Mouse (Mus musculus) fat pad, adult 2 months (tissue): ENCODE measurements around the gene Gm17728.
"Not testable (repeated sequence)": the region's sequence is repeated elsewhere in the genome, so short reads cannot be mapped to it uniquely, and the experiment has no call there.

ENCODE experiments used
- DNase-seq: peaks from one replicate; pipeline ENCODE4 v3.0.0-alpha.2; 2011; ENCODE audit warnings: low read depth, low spot score; ENCODE audit errors: extremely low read depth

The Gm17728 gene

DNA sequence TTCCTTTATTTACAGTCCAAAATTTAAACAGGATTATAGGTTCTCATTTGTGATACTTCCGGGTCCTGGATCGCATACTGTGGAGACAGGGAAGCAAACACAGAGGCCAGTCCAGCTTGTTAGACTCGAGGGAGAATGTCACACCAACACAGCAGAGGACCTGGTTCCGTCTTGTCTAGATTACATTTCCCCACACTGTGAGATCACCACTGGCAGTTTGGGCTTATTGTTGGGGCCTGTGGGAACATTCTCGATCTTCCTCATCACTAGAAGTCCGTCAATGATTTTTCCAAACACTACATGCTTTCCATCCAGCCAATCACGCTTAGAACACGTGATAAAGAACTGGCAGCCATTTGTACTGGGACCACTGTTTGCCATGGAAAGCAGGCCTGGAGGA is at the start of gene Gm17728:
Gene Gm17728, plus strand, starts transcription at position 301 of the 400 bp plus-strand sequence.
- not testable (repeated sequence) for DNase-seq

DNA sequence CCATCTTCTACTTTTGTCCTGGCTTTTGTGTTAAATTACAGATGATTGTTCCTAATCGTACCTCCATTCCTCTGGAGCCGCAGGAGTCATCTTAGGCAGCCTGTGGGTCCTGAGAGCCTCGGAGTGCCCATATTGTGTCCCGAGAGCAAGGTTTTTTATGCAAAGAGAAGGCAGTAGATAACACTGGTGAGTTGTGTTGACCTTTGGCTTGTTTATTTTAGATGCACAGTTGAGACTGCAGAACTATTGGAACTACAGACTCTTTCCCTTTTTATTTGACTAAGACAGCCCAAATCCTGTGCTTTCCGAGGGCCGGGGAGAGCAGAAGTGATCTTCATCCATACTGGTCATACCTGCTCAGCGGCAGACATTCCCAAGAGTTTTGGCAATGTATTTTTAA is 24.4 kb upstream of the Gm17728 start:
- DNase-seq = no peak

DNA sequence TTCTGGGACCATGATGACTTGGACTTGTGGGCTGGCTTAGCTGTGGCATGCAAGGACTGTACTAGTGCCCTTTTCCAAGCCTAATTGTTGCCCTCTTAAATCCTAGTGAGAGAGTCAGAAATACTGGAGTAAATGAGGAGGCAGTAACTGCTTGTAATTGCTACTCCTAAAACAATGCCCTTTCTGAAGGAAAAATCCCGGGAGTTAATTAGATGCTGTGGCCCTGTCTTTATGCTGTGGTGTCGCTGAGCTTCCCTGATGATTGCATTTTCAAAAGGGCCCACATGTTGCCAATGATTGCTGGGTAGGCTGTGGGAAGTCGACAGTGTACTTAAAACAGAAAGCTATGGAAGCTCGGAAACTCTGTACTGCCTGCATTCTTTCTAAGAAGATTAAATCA is 23.3 kb upstream of the Gm17728 start:
- DNase-seq = no peak

DNA sequence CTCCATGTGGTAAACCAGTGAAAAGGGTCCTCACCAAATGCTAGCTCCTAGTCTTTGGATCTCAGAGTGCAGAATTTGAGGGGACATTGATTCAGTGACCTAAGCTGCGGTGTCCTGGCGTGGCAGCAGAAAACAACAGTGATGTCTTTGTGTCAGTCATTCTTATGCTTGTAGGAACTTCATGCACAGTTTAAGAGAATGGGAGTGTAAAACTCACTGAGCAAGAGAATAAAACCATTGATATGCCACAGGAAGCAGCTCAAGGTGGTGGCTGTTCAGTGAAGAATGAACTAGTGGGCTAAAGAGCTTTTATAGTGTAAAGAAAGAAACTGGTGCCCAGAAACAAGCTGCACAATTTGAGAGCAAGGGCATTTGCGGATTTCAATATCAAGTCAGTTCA is 17.9 kb upstream of the Gm17728 start:
- no peak for DNase-seq

DNA sequence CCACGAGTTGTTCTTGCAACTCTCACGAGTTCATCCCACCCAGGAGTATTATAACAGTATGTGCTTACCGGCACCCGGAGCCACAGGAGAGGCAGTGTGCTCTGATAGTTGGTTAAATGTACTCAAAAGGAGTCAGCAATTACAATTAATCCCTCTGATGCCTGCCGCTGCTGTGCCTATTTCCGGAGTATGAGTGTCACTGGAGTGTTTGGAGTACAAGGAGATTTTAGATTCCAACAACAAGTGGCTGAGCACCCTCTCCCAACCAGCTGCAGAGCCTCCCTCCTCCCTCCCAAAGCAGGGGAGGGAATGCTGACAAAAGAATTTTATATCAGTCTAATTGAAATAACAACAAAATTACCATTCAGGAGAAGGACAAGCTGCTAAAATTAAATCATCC is 14.2 kb upstream of the Gm17728 start:
- DNase-seq = no peak

DNA sequence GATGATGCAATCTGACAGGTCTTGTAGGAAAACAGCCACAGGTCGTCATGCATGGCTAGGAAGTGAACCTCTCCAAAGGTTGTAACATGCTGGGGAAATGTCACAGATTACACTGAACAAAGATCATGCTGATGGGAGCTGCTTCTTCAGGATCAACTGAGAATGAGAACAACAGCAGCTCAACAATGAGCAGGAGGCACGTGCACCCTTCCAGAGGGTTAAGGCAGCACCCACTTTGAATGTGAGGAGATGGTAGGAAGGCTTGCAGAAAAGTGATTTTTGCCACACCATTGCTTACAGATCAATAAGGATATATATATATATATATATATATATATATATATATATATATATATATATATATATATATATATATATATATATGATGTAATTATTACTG is 2.8 kb upstream of the Gm17728 start:
- no peak for DNase-seq

DNA sequence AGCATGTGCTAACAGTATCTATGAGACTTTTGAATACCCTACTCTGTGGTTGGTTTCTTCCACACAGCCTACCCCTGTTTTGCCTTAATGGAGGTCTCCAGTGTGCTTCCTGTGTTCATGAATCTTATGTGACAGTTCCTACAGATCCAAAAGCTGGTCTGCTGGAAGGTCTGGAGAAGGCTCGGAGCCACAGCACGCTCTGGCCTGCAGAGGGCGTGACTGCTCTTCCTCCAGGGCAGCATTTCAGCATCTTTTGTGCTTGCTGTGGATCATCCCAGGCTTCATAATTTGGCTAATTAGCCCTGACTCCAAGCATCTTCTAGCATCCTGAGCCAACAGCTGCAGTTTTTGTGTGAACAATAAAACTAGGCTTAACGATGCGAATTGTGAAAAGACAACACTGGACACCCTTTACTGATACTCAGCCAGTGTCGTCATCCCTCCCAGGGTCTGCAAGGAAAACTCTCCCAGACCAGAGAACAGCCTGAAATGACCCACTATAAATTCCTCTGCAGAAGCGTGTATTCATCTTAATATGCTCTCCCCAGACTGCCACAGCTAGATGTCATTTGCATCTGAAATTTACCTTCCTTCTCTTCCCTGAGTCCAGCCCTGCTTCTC is 6.6 kb downstream of the Gm17728 start:
- no peak for DNase-seq

DNA sequence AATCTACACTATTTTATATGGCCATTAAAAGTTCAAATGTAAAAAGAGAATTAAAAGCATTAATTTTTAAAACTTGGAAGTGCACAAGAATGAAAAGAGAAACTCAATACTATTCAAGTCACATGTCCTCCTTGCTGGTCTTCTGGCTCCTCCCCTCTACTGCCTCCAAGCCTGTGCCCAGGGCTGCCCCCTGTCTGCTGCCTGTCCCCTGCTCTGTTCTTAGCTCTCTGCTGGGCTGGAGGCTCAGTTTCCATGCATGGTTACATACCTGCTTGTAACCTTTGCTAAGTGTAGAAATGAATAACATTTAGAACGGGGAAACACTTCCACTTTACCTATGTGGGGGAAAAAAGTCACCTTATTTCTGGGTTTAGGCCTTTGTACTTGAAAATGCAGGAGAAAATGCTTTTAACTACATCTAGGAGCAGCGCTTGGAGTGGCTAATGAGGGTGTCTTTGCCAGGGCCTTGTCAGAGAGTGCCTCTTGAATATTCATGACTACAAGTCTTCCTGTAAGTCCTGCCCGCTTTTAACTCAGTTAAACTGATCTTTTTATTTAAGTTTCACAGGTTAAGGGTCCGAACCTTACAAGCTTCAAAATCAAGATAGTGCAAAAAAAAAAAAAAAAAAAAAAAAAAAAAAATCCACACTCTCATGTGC is 18.3 kb downstream of the Gm17728 start:
- no peak for DNase-seq

DNA sequence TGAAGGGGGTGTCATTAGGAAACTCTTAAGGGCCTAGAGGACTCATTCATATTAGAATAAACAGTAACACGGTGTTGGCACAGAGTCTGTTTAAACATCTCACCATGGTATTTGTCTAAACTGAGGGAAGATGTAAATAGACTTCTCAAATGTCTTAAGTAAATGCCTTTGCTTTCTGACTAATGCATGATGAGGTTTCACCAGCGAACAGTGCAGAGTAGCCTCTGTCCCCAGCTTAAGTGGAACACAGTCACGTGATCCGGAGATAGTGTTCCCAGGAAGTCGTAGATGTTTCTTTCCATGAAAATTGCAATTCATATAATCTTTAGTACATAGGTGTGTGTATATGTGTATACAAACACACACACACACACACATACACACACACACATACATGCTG is 34.5 kb downstream of the Gm17728 start:
- no peak for DNase-seq

DNA sequence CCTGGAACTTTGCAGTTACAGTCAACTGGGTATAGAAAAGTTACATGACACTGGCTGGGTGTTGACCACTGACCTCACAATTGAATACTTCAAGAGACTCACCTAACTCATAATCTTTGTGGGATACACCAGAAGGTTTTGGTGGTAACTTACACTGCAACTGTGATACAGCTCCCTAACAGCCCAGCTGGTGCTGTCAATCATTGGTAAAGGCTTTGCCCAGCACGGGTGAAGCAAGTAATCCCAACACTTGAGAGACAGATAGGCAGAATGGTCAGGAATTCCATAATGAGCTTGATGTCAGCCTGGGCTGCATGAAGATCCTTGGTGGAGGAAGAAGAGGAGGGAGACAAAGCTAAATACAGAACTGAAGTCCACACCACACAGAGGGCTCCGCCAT is 39.0 kb downstream of the Gm17728 start:
- no peak for DNase-seq
